Mouse (Mus musculus) small intestine, adult 10 weeks (tissue): ENCODE measurements around the gene Slc25a26. TPM values are rescaled to one million over a fixed set of nuclear protein-coding genes. Genes with fewer than 3 reads are reported as not detected.

Source experiments
- polyA plus RNA-seq: library from polyadenylated mRNA; stranded (reverse); fragments of 350-450 nt; fragmentation: Illumina TruSeq; extraction: RNeasy Lipid Tissue Mini Kit (QIAGEN cat#74804); gene quantifications from one replicate; pipeline ENCODE4 v1.2.3, GENCODE M21; 2014; ENCODE audit warnings: low replicate concordance

The Slc25a26 gene
- 4.2 TPM for polyA plus RNA-seq

DNA sequence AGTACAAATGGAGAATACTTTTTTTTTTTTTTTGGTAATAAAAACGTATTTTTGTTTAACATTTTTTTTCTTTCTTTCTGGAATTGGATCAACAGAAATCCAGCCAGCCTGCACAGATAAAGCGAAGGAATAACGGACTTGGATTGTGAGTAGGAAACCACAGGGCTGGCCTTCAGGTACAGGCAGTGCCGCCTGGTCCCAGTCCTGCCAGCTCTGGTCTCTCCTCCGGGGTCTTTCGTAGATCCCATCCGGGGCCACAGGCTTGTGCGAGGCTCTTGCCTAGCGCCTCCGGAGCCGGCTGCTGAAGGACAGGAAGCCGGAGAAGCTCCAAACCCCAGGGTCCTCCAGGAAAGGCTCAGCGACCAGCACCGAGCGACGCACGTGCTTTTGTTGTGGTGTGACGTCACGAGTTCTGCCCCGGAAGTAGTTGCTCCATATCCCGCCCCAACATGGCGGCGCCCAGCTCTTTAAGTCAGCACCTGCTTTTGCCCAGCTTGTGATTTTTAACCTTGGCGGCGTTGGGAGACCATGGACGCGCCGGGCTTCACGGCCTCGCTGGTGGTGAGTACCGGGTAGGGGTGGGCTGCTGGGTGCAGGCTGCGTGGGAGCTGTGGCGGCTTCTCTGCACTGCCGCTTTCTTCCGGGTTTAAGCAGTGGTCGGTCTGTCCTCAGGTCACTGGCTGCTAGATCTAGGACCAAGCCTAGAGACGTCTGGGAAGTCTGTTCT, at the start of gene Slc25a26:
Slc25a26 (plus strand) TSS at position 435 of the 727 bp plus-strand sequence.

Other genes with a start within 250 kb of the Slc25a26 start
- 15.6 TPM for gene Magi1, start 216.4 kb upstream of the Slc25a26 start, polyA plus RNA-seq
- 8.2 TPM for gene Lrig1, start 199.8 kb downstream of the Slc25a26 start, polyA plus RNA-seq